Mouse (Mus musculus) erythroblast, embryonic 14.5 days (primary cell): ENCODE results near the gene Tprgl.

Experiments used
- GATA1 ChIP-seq: IDR thresholded peaks from 2 replicates; pipeline ENCODE4 v1.6.1; 2012; ENCODE audit warnings: low read length, inconsistent platforms, mixed read lengths
- TAL1 ChIP-seq: IDR thresholded peaks from 3 replicates; pipeline ENCODE4 v1.6.1; 2012; ENCODE audit warnings: low read length, inconsistent platforms, mixed read lengths

- TF ChIP-seq TAL1: no peak
- no peak for TF ChIP-seq GATA1
These were observed 417 bp downstream of the Tprgl start for GRCm38 (mm10) chr4:154159961-154160537.
